Mouse (Mus musculus) CH12.LX (cell line): ENCODE measurements around the gene Dzank1. TPM values are rescaled to one million over a fixed set of nuclear protein-coding genes. Genes with fewer than 3 reads are reported as not detected.

Experiments used
- DNase-seq: peaks from one replicate; pipeline ENCODE4 v3.0.0-alpha.2; 2013; ENCODE audit errors: extremely low read depth
- H3K27ac ChIP-seq: 2 replicates; pipeline ENCODE4 v1.5.1; 2012; ENCODE audit warnings: low read depth, mild to moderate bottlenecking, control low read depth, moderate library complexity; ENCODE audit not compliant: insufficient read depth
- H3K27me3 ChIP-seq: replicated peaks from 2 replicates; pipeline ENCODE3; 2012; ENCODE audit warnings: inconsistent platforms
- H3K36me3 ChIP-seq, 2 experiments: replicated peaks in 1 of 2; 2 replicates each; pipeline versions ENCODE3 to v1.6.1; 2012; ENCODE audit warnings: inconsistent platforms in 1 of 2, low read length in 1 of 2, mild to moderate bottlenecking in 1 of 2, mixed read lengths in 1 of 2, moderate library complexity in 1 of 2; ENCODE audit not compliant: control insufficient read depth in 1 of 2, insufficient read depth in 1 of 2
- H3K4me1 ChIP-seq, 2 experiments: 2 replicates each; pipeline ENCODE4 v1.6.1; 2012; ENCODE audit warnings: inconsistent platforms in 1 of 2, moderate library complexity in 1 of 2; ENCODE audit not compliant: insufficient read depth in 2 of 2, control insufficient read depth in 1 of 2
- H3K4me2 ChIP-seq: 2 replicates; pipeline ENCODE4 v1.6.1; 2012; ENCODE audit warnings: low read depth, mild to moderate bottlenecking, control low read depth; ENCODE audit not compliant: poor library complexity, insufficient read depth, severe bottlenecking
- H3K4me3 ChIP-seq, 3 experiments: fragments of 150-350 bp in 1 of 3; sonication (generic) in 1 of 3; replicated peaks in 1 of 3; 2 replicates each; pipeline versions ENCODE3 to v1.5.1; 2011 to 2012; ENCODE audit warnings: low read depth in 2 of 3, low read length in 2 of 3, mild to moderate bottlenecking in 2 of 3, moderate library complexity in 2 of 3, control low read depth in 1 of 3, improper control_type of control experiment in 1 of 3, inconsistent platforms in 1 of 3, mixed read lengths in 1 of 3; ENCODE audit not compliant: poor library complexity in 1 of 3
- H3K79me2 ChIP-seq: replicated peaks from 2 replicates; pipeline ENCODE4 v1.6.1; 2012; ENCODE audit warnings: mild to moderate bottlenecking, moderate library complexity; ENCODE audit not compliant: control insufficient read depth, poor library complexity, insufficient read depth, severe bottlenecking; ENCODE audit errors: extremely low read depth
- H3K9ac ChIP-seq: 2 replicates; pipeline ENCODE4 v1.6.1; 2012; ENCODE audit warnings: low read depth, mild to moderate bottlenecking, control low read depth, moderate library complexity; ENCODE audit not compliant: insufficient read depth
- H3K9me3 ChIP-seq: replicated peaks from 2 replicates; pipeline ENCODE3; 2012; ENCODE audit warnings: low read length, inconsistent platforms, mixed read lengths
- CHD2 ChIP-seq: IDR thresholded peaks from 2 replicates; pipeline ENCODE4 v1.6.1; 2011; ENCODE audit warnings: low read length, improper control_type of control experiment
- CTCF ChIP-seq, 2 experiments: IDR thresholded peaks in 1 of 2; conservative IDR thresholded peaks in 1 of 2; 2 replicates each; pipeline ENCODE4 v1.5.1; 2011 to 2012; ENCODE audit warnings: low read depth in 2 of 2, low read length in 2 of 2, improper control_type of control experiment in 1 of 2, inconsistent platforms in 1 of 2, mild to moderate bottlenecking in 1 of 2, moderate library complexity in 1 of 2
- ELF1 ChIP-seq: IDR thresholded peaks from 2 replicates; pipeline ENCODE4 v1.6.1; 2014; ENCODE audit warnings: low read depth, mild to moderate bottlenecking, inconsistent platforms, low read length, improper control_type of control experiment
- EP300 ChIP-seq: IDR thresholded peaks from 2 replicates; pipeline ENCODE4 v1.6.1; 2011; ENCODE audit warnings: low read length, improper control_type of control experiment
- GABPA ChIP-seq: IDR thresholded peaks from 2 replicates; pipeline ENCODE4 v1.6.1; 2012; ENCODE audit warnings: low read depth, low read length, improper control_type of control experiment, inconsistent platforms; ENCODE audit not compliant: insufficient replicate concordance
- IRF4 ChIP-seq: IDR thresholded peaks from 2 replicates; pipeline ENCODE4 v1.6.1; 2014; ENCODE audit warnings: low read depth, mild to moderate bottlenecking, inconsistent platforms, low read length, improper control_type of control experiment
- JUN ChIP-seq: IDR thresholded peaks from 2 replicates; pipeline ENCODE4 v1.6.1; 2011; ENCODE audit warnings: low read depth, mild to moderate bottlenecking, low read length, improper control_type of control experiment, moderate library complexity; ENCODE audit not compliant: insufficient read depth
- JUND ChIP-seq: conservative IDR thresholded peaks from 2 replicates; pipeline ENCODE4 v1.6.1; 2011; ENCODE audit warnings: low read depth, low read length, improper control_type of control experiment
- KAT2A ChIP-seq: IDR thresholded peaks from 2 replicates; pipeline ENCODE4 v1.6.1; 2012; ENCODE audit warnings: low read length, improper control_type of control experiment, inconsistent platforms; ENCODE audit not compliant: insufficient replicate concordance
- MAZ ChIP-seq: IDR thresholded peaks from 2 replicates; pipeline ENCODE4 v1.6.1; 2012; ENCODE audit warnings: low read depth, mild to moderate bottlenecking, inconsistent platforms, low read length, improper control_type of control experiment, moderate library complexity
- MEF2A ChIP-seq: IDR thresholded peaks from 2 replicates; pipeline ENCODE4 v1.6.1; 2014; ENCODE audit warnings: low read depth, mild to moderate bottlenecking, inconsistent platforms, low read length, improper control_type of control experiment, borderline replicate concordance
- MXI1 ChIP-seq: IDR thresholded peaks from 2 replicates; pipeline ENCODE4 v1.6.1; 2011; ENCODE audit warnings: mild to moderate bottlenecking, low read depth, low read length, improper control_type of control experiment
- MYC ChIP-seq: IDR thresholded peaks from 2 replicates; pipeline ENCODE4 v1.6.1; 2011; ENCODE audit warnings: low read depth, mild to moderate bottlenecking, improper control_type of control experiment, low read length
- NELFE ChIP-seq: IDR thresholded peaks from 2 replicates; pipeline ENCODE4 v1.6.1; 2011; ENCODE audit warnings: low read depth, low read length, improper control_type of control experiment
- NRF1 ChIP-seq: IDR thresholded peaks from 2 replicates; pipeline ENCODE4 v1.6.1; 2014; ENCODE audit warnings: low read depth, mild to moderate bottlenecking, inconsistent platforms, low read length, improper control_type of control experiment, moderate library complexity
- PAX5 ChIP-seq: IDR thresholded peaks from 2 replicates; pipeline ENCODE4 v1.6.1; 2012; ENCODE audit warnings: low read length, inconsistent platforms, mixed read lengths
- POLR2A ChIP-seq: IDR thresholded peaks from 2 replicates; pipeline ENCODE4 v1.6.1; 2011; ENCODE audit warnings: low read depth, mild to moderate bottlenecking, improper control_type of control experiment, low read length
- RCOR1 ChIP-seq: conservative IDR thresholded peaks from 2 replicates; pipeline ENCODE4 v1.6.1; 2012; ENCODE audit warnings: low read depth, mild to moderate bottlenecking, inconsistent platforms, low read length, improper control_type of control experiment
- SIN3A ChIP-seq: IDR thresholded peaks from 2 replicates; pipeline ENCODE4 v1.6.1; 2012; ENCODE audit warnings: low read length, improper control_type of control experiment, inconsistent platforms
- SMC3 ChIP-seq: IDR thresholded peaks from 2 replicates; pipeline ENCODE4 v1.6.1; 2011; ENCODE audit warnings: low read depth, low read length, improper control_type of control experiment
- TBP ChIP-seq: conservative IDR thresholded peaks from 2 replicates; pipeline ENCODE4 v1.6.1; 2011; ENCODE audit warnings: low read depth, low read length, improper control_type of control experiment
- UBTF ChIP-seq: IDR thresholded peaks from 2 replicates; pipeline ENCODE4 v1.6.1; 2012; ENCODE audit warnings: low read depth, mild to moderate bottlenecking, inconsistent platforms, low read length, improper control_type of control experiment, moderate library complexity
- USF2 ChIP-seq: conservative IDR thresholded peaks from 2 replicates; pipeline ENCODE4 v1.6.1; 2011; ENCODE audit warnings: low read depth, low read length, improper control_type of control experiment
- ZC3H11A ChIP-seq: IDR thresholded peaks from 2 replicates; pipeline ENCODE4 v1.6.1; 2012; ENCODE audit warnings: low read depth, mild to moderate bottlenecking, inconsistent platforms, low read length, improper control_type of control experiment
- ZMIZ1 ChIP-seq: IDR thresholded peaks from 2 replicates; pipeline ENCODE4 v1.6.1; 2012; ENCODE audit warnings: low read depth, mild to moderate bottlenecking, inconsistent platforms, low read length, improper control_type of control experiment
- dilution Hi-C: fragments of 300-500 bp; cut with MboI; formaldehyde crosslinking; loops from 2 replicates; pipeline ENCODE4 v1.14.3; 2020; ENCODE audit warnings: low sequenced_read_pairs; ENCODE audit not compliant: extremely low pct_unique_long_range_greater_than_20kb, extremely low pct_ligation_motif_present
- in situ Hi-C: fragments of 300-500 bp; cut with MboI; formaldehyde crosslinking; loops from 3 replicates; pipeline ENCODE4 v1.14.3; 2019; ENCODE audit warnings: low sequenced_read_pairs, low pct_ligation_motif_present, low pct_unique_long_range_greater_than_20kb, mixed read lengths
- polyA plus RNA-seq: library from polyadenylated mRNA; unstranded; fragments of >175 nt; gene quantifications from 2 replicates; pipeline ENCODE4 v1.2.1, GENCODE M21; 2012; ENCODE audit warnings: low read depth; ENCODE audit not compliant: insufficient read length
- total RNA-seq, 2 experiments: library from RNA; depleted of rRNA; stranded (reverse); fragments of 300-350 nt in 1 of 2; fragments of >200 nt in 1 of 2; gene quantifications; 2 replicates each; pipeline ENCODE4 v1.2.3; 2012 to 2014

The Dzank1 gene
- total and polyA plus RNA-seq, 3 experiments: 0.08 to 0.29 (median 0.08) TPM

DNA sequence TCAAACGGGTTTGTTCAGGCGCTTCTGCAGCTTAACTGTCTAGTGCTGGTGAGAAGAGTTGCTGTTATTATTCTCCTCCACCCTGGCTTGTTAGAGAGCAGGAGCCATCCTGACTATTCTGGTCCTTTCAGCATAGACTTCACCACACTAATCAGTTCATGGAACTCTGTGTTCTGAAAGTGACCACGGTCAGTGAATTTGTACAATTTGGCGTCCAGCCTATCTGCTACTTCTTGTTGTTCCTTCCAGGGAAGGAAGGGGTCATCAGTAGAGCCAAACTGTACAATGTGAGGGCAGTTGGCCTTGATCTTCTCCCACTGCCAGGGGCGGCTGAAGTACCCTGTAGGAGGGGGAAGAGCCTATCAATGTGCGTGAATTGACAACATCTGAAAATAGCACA lies 16.5 kb upstream of the Dzank1 start:
- in situ Hi-C loops: no loop called here
- peaks cover 10 to 27% of the 10 kb centered on the region in 2 experiments for H3K36me3 ChIP-seq

GRCm38 (mm10) chr2:144541246-144541645 lies 14.0 kb upstream of the Dzank1 start:
- no peaks in the 10 kb centered on the region for H3K27me3 ChIP-seq
- no peaks in the 10 kb centered on the region for H3K9me3 ChIP-seq
- H3K4me1 ChIP-seq: no peaks in the 10 kb centered on the region
- no peak overlapping the region for H3K9ac ChIP-seq
- TF ChIP-seq PAX5 (no peak), CTCF (conservative IDR thresholded peaks at IDR 0.05 in 1 of 2, IDR thresholded peaks at IDR 0.05 in 1 of 2; ENCODE audit: low read depth in 2 of 2, low read length in 2 of 2) (peak; percentile 18 to 53; a peak in 2 of 4 replicates)
- no peak overlapping the region for H3K4me3 ChIP-seq
- no peaks in the 10 kb centered on the region for H3K79me2 ChIP-seq
- peaks cover 29 to 51% of the 10 kb centered on the region in 2 experiments for H3K36me3 ChIP-seq
- no peak overlapping the region for H3K27ac ChIP-seq
- in situ Hi-C loops (no loop called here), dilution Hi-C loops (no loop called here)
- peak; percentile 39 for DNase-seq
- no peak overlapping the region for H3K4me2 ChIP-seq

More for the DNA sequence above, 16.5 kb upstream of the Dzank1 start:
- no peak for DNase-seq
- no peak overlapping the region for H3K27ac ChIP-seq
- H3K9me3 ChIP-seq: no peaks in the 10 kb centered on the region
- H3K79me2 ChIP-seq: no peaks in the 10 kb centered on the region
- dilution Hi-C loops: no loop called here
- no peak overlapping the region for H3K9ac ChIP-seq
- H3K4me3 ChIP-seq: no peak overlapping the region
- no peak for TF ChIP-seq ELF1
- TF ChIP-seq CHD2: no peak
- TF ChIP-seq SMC3: no peak
- no peak for TF ChIP-seq GABPA
- TF ChIP-seq USF2: no peak
- no peak for TF ChIP-seq PAX5
- no peak for TF ChIP-seq NELFE
- no peak for TF ChIP-seq JUN
- TF ChIP-seq MXI1: no peak
- TF ChIP-seq MEF2A: no peak
- no peak for TF ChIP-seq ZMIZ1
- no peak for TF ChIP-seq RCOR1
- TF ChIP-seq EP300: no peak
- H3K27me3 ChIP-seq: no peaks in the 10 kb centered on the region
- peaks cover 7 to 12% of the 10 kb centered on the region in 2 experiments for H3K4me1 ChIP-seq
- no peak overlapping the region for H3K4me2 ChIP-seq

GRCm38 (mm10) chr2:144537123-144537522 lies 9.9 kb upstream of the Dzank1 start:
- TF ChIP-seq POLR2A: no peak
- no peak for TF ChIP-seq JUND
- no peak for TF ChIP-seq USF2
- no peak for TF ChIP-seq CTCF (conservative IDR thresholded peaks at IDR 0.05 in 1 of 2, IDR thresholded peaks at IDR 0.05 in 1 of 2; ENCODE audit: low read depth in 2 of 2, low read length in 2 of 2)
- TF ChIP-seq NRF1: no peak
- no peak for TF ChIP-seq ELF1
- no peak for TF ChIP-seq MAZ
- TF ChIP-seq ZMIZ1: no peak
- no peak for TF ChIP-seq IRF4
- TF ChIP-seq MEF2A: no peak
- TF ChIP-seq JUN: no peak
- no peak for TF ChIP-seq SMC3
- no peak for TF ChIP-seq MYC
- TF ChIP-seq KAT2A: no peak
- TF ChIP-seq ZC3H11A: no peak
- TF ChIP-seq NELFE: no peak
- TF ChIP-seq SIN3A: no peak
- TF ChIP-seq TBP: no peak
- no peak for TF ChIP-seq CHD2
- TF ChIP-seq UBTF: no peak
- TF ChIP-seq, all 38 proteins: peak for 0
- dilution Hi-C loops (no loop called here), in situ Hi-C loops (no loop called here)
- no peak for DNase-seq
- Histone ChIP-seq H3K4me2 (no peak overlapping the region), H3K4me1 (no peaks in the 10 kb centered on the region), H3K4me3 (no peak overlapping the region), H3K9me3 (no peaks in the 10 kb centered on the region), H3K9ac (no peak overlapping the region), H3K27ac (no peak overlapping the region), H3K36me3 (peaks cover 58 to 87% of the 10 kb centered on the region in 2 experiments), H3K27me3 (no peaks in the 10 kb centered on the region), H3K79me2 (no peaks in the 10 kb centered on the region)
